Comparison of ENCODE assay signal across 7 mouse cellular contexts in the genomic region with DNA sequence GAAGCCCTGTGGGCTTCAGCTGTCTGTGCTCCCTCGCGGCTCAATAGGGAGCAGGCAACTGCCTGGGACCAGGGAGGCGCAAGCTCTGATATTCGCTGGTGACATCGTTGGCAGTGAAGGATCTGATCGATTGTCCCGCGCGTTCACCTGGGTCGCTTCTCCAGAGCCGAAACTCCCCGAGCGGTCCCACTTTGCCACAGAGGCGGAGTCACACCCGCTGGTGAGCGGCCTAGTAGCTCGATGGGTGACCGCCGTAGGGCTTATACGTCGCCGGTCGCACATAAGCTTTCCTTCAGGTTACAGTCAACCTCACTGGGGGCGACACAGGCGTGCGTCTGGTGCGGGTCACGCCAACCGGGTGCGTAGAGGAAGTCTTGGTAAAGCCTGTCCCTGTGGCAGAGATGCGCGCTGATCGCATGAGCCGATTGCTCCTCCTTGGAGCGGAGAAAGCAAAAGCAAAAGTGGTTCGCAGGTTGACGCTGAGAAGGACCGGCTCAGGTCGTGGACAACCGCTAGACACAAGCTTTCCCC. TPM values are rescaled to one million over a fixed set of nuclear protein-coding genes. Genes with fewer than 3 reads are reported as not detected.
DNase-seq lines count a peak whose midpoint lies in the region; ATAC-seq and TF ChIP-seq lines count a peak whose summit lies in the region.

No protein-coding gene starts in this region.

- intact Hi-C loops in left cerebral cortex, postnatal 36 days (cut with DNase I) = loop anchor here (5.0 to 10.0 kb wide), 3 partner anchors 173 to 735 kb away; no protein-coding TSS in a partner anchor

- WGBS in intestine, postnatal 0 days = 3% methylated on average over 40 of the region's 40 CpGs
- WGBS in midbrain, embryonic 16.5 days = 1% methylated on average over 40 of the region's 40 CpGs

- no peak for ATAC-seq in intestine, postnatal 0 days
- ATAC-seq in midbrain, embryonic 16.5 days = no peak

- TF ChIP-seq CTCF in embryonic fibroblast, embryonic 13.5 days (IDR thresholded peaks at IDR 0.05; ENCODE audit: borderline replicate concordance, insufficient read depth, low read length) = no peak
- TF ChIP-seq CTCF in intestine, postnatal 0 days (IDR thresholded peaks at IDR 0.05; ENCODE audit: low read depth) = no peak

- peak overlapping the region; percentile 85 for H3K4me2 ChIP-seq in intestine, postnatal 0 days (replicated peaks; ENCODE audit: low read depth)
- peak overlapping the region; percentile 57 for H3K4me2 ChIP-seq in midbrain, embryonic 16.5 days (ENCODE audit: low read length)

- no peak overlapping the region for H3K27ac ChIP-seq in embryonic fibroblast, embryonic 13.5 days (ENCODE audit: insufficient read depth, low read length)
- no peak overlapping the region for H3K27ac ChIP-seq in intestine, postnatal 0 days (ENCODE audit: low read depth, low read length)
- H3K27ac ChIP-seq in midbrain, embryonic 16.5 days (ENCODE audit: low read length) = no peak overlapping the region

- H3K36me3 ChIP-seq in intestine, postnatal 0 days (ENCODE audit: control insufficient read depth, insufficient read depth) = no peaks in the 10 kb centered on the region
- H3K36me3 ChIP-seq in midbrain, embryonic 16.5 days (ENCODE audit: control insufficient read depth, insufficient read depth, low read length) = no peaks in the 10 kb centered on the region

- H3K27me3 ChIP-seq in intestine, postnatal 0 days (replicated peaks; ENCODE audit: control insufficient read depth, insufficient read depth, low read length) = peaks cover 80% of the 10 kb centered on the region
- H3K27me3 ChIP-seq in midbrain, embryonic 16.5 days (ENCODE audit: control insufficient read depth, insufficient read depth, low read depth, low read length) = peaks cover 65% of the 10 kb centered on the region

- H3K4me1 ChIP-seq in embryonic fibroblast, embryonic 13.5 days (ENCODE audit: control insufficient read depth, insufficient read depth, low read length) = no peaks in the 10 kb centered on the region
- H3K4me1 ChIP-seq in intestine, postnatal 0 days (replicated peaks; ENCODE audit: control insufficient read depth, insufficient read depth, low read length) = no peaks in the 10 kb centered on the region
- H3K4me1 ChIP-seq in midbrain, embryonic 16.5 days (ENCODE audit: control insufficient read depth, insufficient read depth, low read length) = peaks cover 31% of the 10 kb centered on the region

- no peaks in the 10 kb centered on the region for H3K9me3 ChIP-seq in intestine, postnatal 0 days (ENCODE audit: control insufficient read depth)
- H3K9me3 ChIP-seq in midbrain, embryonic 16.5 days (replicated peaks; ENCODE audit: control insufficient read depth, low read length, poor library complexity, severe bottlenecking) = no peaks in the 10 kb centered on the region

- no peak for TF ChIP-seq POLR2A in embryonic fibroblast, embryonic 13.5 days (IDR thresholded peaks at IDR 0.05; ENCODE audit: low read depth, low read length)

- H3K9ac ChIP-seq in intestine, postnatal 0 days (ENCODE audit: low read depth, low read length) = peak overlapping the region; percentile 73
- H3K9ac ChIP-seq in midbrain, embryonic 16.5 days (ENCODE audit: low read depth, low read length) = peak overlapping the region; percentile 54

- DNase-seq in thymus, postnatal 4 days = peak; percentile 19
- DNase-seq in thymus, adult 18-20 months = no peak
- DNase-seq in left cerebral cortex, postnatal 36 days (ENCODE audit: low spot score in 2 of 2) = no peak
- DNase-seq in MN1 (ENCODE audit: low spot score) = no peak

- H3K4me3 ChIP-seq in embryonic fibroblast, embryonic 13.5 days (ENCODE audit: insufficient read depth, low read length) = peak overlapping the region; percentile 27
- H3K4me3 ChIP-seq in intestine, postnatal 0 days (ENCODE audit: low read depth, low read length) = peak overlapping the region; percentile 64
- H3K4me3 ChIP-seq in midbrain, embryonic 16.5 days (ENCODE audit: low read depth, low read length) = peak overlapping the region; percentile 36

RNA-seq across cellular contexts. Expression of gene Foxf2, which starts 3.8 kb away (rescaled TPM):
- 1.4 and 2.0 TPM in 2 replicates for polyA plus RNA-seq in embryonic fibroblast, embryonic 13.5 days (2011; ENCODE audit: insufficient read length, low read depth, missing spikeins)
- 9.3 and 10.6 TPM in 2 replicates for polyA plus RNA-seq in intestine, postnatal 0 days (2015; fragmentation: Nextera tagmentation; extraction: Ambion mirVana)
- polyA plus RNA-seq in midbrain, embryonic 16.5 days (2015; fragmentation: Nextera tagmentation; extraction: Ambion mirVana) = 4.1 and 4.6 TPM in 2 replicates
- total RNA-seq in left cerebral cortex, postnatal 36 days (2021) = 1 to 10 TPM; 5.5 TPM
